Mouse (Mus musculus): ENCODE results near the gene Zdhhc12. TPM values are rescaled to one million over a fixed set of nuclear protein-coding genes. Genes with fewer than 3 reads are reported as not detected.
"Not testable (repeated sequence)": the region's sequence is repeated elsewhere in the genome, so short reads cannot be mapped to it uniquely, and the experiment has no call there.

The Zdhhc12 gene
- 1 to 10 TPM; 3.4 to 4.2 TPM for total RNA-seq (2021)
- long read RNA-seq, experiment 1, partial matches to known transcripts = 0 of 3 reads
- long read RNA-seq, experiment 1, other reads (novel, unspliced or antisense) = 0 of 3 reads
- long read RNA-seq, experiment 2, partial matches to known transcripts = 0 of 4 reads
- long read RNA-seq, experiment 2, other reads (novel, unspliced or antisense) = 1 of 4 reads

- peak; percentile 83 for DNase-seq
Observed at GRCm38 (mm10) chr2:30093471-30094207, at the start of gene Zdhhc12. Gene Zdhhc12 (minus strand): TSS chr2:30093648.

- not testable (repeated sequence) for DNase-seq
Observed at GRCm38 (mm10) chr2:30140021-30140420, 46.6 kb upstream of the Zdhhc12 start.

GRCm38 (mm10) chr2:30136458-30136857, 43.0 kb upstream of the Zdhhc12 start:
- DNase-seq = no peak

GRCm38 (mm10) chr2:30134928-30135620, 41.6 kb upstream of the Zdhhc12 start:
- no peak for DNase-seq

GRCm38 (mm10) chr2:30134378-30134711, 40.9 kb upstream of the Zdhhc12 start:
- no peak for DNase-seq

GRCm38 (mm10) chr2:30133613-30134377, 40.3 kb upstream of the Zdhhc12 start, which contains the start of gene Tbc1d13:
Gene Tbc1d13 (plus strand): TSS chr2:30133746.
- DNase-seq = peak; percentile 99

GRCm38 (mm10) chr2:30132801-30133612, 39.6 kb upstream of the Zdhhc12 start:
- DNase-seq = no peak

GRCm38 (mm10) chr2:30131240-30131639, 37.8 kb upstream of the Zdhhc12 start:
- DNase-seq = not testable (repeated sequence)

GRCm38 (mm10) chr2:30130156-30130555, 36.7 kb upstream of the Zdhhc12 start:
- no peak for DNase-seq

- no peak for DNase-seq
Observed at GRCm38 (mm10) chr2:30128789-30129188, 35.3 kb upstream of the Zdhhc12 start.

GRCm38 (mm10) chr2:30124472-30125274, 31.2 kb upstream of the Zdhhc12 start, which contains the start of gene Zer1:
Gene Zer1 (minus strand): TSS chr2:30124585.
- peak; percentile 98 for DNase-seq

GRCm38 (mm10) chr2:30123729-30124471, 30.5 kb upstream of the Zdhhc12 start:
- no peak for DNase-seq

GRCm38 (mm10) chr2:30122766-30123165, 29.3 kb upstream of the Zdhhc12 start:
- no peak for DNase-seq

- no peak for DNase-seq
Observed at GRCm38 (mm10) chr2:30120269-30120668, 26.8 kb upstream of the Zdhhc12 start.

GRCm38 (mm10) chr2:30119641-30120051, 26.2 kb upstream of the Zdhhc12 start:
- no peak for DNase-seq

- no peak for DNase-seq
Observed at GRCm38 (mm10) chr2:30112564-30112963, 19.1 kb upstream of the Zdhhc12 start.

GRCm38 (mm10) chr2:30111500-30111899, 18.1 kb upstream of the Zdhhc12 start:
- no peak for DNase-seq

- DNase-seq = no peak
Observed at GRCm38 (mm10) chr2:30108260-30108659, 14.8 kb upstream of the Zdhhc12 start.

- DNase-seq = no peak
Observed at GRCm38 (mm10) chr2:30107646-30108045, 14.2 kb upstream of the Zdhhc12 start.

- peak; percentile 42 for DNase-seq
Observed at GRCm38 (mm10) chr2:30106364-30106763, 12.9 kb upstream of the Zdhhc12 start.

All from gastrocnemius, postnatal 10 days (tissue).